Mouse (Mus musculus) Muller cell, postnatal 12 days (primary cell): ENCODE data around the gene Nmb.

Experiments used
- DNase-seq: peaks from one replicate; pipeline ENCODE4 v3.0.0-alpha.2; 2015; ENCODE audit errors: inconsistent ontology term

The Nmb gene

DNA sequence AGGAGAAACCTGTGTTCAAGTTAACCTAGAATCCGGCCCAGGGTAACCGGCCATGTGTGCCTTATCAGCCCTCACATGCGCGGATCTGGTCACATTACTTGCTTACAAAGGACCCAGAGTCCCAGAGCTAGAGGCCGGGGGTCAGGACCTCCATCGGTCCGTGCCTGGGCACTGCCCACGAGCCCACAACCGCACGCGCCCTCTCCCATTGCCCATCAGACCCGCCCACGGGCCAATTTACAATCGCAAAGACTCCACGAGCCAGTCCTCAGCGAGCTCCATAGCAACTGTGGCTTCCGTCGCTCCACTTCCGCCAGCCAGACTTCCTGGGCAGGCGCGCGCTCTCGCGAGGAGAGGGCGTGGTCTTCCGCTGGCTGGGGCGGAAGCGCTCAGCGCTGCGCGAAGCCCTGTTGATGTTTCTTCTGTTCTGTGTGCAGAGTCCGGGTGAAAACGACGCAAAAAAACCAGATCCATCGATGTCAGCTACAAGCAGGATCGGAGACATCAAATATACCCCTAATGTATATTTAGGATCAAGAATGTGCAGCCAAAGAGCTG, 3.9 kb downstream of the Nmb start, which contains the start of gene Wdr73:
Gene Wdr73 (minus strand): TSS at position 326 of the 558 bp plus-strand sequence.
- peak; percentile 92 for DNase-seq

DNA sequence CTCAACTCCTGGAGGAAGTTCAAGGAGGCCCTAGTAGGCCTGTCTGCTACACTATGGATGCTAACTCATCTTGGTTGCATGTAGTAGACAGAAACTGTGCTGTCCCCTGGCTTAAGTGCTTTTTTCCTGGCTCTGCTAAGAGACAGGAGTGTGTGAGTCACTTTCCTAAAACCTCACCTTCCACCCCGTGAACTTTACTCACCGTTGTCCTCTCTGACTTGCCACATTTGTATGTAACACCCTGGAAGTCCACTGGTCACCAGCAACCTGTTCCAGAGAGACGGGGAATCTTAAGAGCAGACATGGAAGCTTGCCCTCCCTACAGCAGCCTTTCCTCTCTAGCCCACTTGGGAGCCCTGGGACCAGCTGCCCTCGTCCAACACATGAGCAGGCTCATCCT, 7.2 kb downstream of the Nmb start:
- no peak for DNase-seq

DNA sequence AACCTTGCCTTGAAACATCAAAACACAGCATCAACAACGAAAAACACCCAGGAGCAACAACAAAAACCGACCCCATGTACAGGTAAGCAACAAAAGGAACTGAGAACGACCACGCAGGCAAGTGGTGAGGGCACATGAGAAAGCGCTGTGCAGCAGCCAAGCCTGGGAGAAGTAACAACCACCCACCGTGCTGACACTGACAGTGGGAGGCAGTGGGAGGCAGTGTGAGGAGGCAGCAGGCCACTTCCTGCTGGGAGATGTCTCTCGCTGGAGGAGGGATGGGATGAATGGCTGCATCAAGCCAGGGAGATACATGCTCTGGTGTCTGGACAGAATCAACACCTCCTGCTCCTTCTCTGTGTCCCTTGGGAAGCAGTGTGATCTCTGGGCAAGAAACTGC, 7.7 kb downstream of the Nmb start:
- no peak for DNase-seq

DNA sequence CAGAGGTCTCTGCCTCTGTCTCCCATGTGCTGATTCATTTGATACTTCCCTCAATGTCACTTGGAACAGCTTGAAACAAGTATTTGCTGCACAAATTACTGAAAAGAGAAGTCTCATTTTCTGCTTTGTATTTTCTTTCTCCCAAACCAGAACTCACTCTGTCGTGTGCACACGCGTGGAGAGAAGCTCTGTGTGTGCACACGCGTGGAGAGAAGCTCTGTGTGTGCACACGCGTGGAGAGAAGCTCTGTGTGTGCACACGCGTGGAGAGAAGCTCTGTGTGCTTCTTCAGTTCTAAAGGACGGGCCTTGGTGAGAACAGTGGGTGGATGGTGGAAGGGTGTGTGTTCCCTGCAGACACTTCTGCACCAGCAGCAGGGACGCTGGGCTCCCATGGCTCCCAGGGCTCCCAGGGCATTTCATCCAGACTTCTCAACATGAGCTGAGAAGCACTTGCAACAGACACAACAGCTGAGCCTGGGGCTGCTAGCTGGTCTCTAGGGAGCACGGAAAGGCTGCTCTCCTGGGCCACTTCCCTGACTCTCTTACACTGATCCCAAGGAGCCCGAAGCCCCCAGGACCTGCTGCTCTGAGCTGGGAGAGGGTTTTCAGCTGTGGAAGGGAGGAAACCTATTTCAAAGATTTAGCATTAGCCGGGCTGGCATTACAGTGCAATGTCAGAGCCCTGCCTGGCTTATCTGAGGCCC, 9.9 kb downstream of the Nmb start:
- DNase-seq: no peak

DNA sequence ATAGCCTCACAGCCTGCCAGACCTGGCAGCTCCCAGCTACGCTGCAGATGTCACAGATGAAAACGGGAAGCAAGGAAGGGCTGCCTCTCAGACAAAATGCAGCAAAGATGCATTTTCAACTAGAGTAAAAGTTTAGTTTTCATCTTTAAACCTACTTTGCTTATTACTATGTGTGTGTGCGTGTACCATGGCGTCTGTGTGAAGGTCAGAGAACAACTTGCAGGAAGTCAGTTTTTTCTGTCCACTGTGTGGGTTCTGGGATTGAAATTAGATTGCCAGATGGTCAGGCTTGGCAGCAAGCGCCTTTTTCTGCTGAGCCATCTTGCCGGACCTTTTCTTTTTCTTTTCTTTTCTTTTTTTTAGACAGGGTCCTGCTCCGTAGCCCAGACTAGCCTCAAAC, 10.7 kb downstream of the Nmb start:
- no peak for DNase-seq

DNA sequence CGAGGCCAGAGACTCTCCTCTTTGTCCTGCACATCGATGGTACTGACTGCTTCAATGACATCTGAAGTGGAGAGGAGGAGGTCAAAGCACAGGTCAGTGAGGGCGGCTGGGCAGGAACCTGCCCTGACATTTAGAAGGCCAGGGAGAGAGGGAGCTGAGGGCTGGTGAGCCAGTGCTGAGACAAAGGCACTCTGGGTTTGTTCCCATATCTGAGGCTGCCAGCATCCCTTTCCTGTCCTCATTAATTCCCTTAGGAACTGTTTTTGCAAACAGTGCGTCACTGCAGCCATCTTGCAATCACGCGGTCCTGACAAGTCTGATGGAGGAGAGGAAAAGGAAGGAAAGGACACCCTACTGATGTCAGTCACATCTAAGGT, 11.1 kb downstream of the Nmb start:
- no peak for DNase-seq

DNA sequence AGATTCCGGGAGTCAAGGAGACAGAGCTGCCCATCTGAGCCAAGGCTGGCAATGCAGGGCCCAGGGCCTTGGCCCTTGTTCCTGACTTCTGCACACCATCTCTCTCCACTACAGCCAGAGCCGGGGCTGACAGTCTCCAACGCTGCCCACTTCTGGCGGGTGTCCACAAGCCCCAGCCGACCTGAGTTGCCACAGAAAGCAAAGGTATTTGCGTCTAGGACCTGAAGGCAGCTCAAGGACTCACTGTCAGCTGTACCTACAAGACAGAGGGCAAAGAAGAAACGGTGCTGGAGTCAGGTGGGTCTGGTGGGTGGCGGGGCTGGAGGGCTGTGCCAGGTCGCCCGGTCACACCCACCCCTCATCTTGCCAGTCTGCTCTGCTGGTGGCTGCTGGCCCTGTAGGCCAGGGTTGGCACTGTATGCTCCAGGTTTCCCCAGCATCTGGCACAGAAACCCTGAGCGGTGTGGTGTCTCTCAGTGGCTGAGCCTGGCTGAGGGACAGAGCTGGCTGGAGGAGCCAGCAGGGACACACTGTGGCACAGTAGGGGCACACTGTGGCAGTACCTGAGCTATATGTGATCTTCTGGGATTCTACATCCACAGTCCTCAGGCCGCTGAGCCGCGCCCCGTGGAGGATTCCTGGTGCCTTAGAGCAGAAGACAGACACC, 11.7 kb downstream of the Nmb start:
- no peak for DNase-seq

DNA sequence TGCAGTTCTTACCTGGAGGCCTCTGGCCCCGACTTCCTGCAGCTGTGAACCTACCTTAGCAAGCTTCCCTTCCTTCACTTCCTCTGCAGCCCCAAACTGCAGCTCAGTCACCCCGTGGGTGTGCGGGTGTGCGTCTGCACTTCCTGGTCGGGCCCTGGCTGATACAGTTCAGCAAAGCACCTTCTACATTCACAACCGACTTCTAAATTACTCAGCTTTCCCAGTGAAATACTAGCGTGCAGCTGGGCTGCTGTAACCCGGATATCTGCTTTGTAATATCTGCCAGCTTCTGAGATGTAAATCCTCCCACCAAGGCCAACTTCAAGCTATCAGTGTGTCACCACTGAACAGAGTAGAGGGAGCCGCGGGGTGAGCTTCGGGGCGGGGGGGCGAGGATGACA, 15.0 kb downstream of the Nmb start:
- DNase-seq: no peak

DNA sequence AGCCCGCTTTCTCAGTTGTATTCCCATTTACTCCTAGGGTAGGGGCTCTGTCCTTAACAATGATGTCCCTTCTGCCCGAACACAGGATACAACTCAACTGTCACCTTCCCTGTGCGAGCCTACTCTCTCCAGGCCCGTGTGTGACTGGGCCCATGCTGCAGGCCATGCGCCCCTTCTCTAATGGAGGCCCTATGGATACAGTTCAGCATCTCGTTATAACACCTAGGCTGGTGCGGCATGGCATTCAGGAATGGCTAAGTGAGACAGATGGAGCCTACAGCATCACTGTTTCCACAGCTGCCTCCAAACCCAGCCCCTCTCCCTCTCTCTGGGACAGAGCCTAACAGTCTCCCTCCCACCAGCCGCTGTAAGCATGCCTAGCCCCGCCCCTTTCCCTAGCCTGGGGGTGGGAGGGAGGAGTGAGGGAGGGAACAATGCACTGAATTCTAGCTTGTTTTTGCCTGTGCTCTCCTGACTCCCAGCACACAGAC, 15.8 kb downstream of the Nmb start:
- DNase-seq: peak; percentile 83

DNA sequence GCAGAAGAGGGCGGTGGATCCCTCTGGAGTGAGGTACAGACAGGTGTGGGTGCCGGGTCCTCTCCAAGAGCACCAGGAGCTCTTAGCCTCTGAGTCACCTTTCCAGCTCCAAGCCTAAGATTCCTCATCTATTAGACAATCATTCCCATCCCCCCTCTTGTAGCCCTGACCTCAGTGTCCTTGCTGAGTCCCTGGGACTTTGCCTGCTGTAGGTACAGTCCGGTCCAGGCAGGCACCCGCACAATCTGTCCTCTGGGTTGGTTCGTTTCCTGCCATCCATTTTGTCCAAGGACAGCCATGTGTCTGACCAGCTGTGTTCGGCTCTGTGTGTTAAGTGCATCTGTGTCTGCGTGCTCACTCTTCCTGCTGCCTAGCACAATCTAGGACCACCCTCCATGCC, 16.3 kb downstream of the Nmb start:
- DNase-seq: no peak

DNA sequence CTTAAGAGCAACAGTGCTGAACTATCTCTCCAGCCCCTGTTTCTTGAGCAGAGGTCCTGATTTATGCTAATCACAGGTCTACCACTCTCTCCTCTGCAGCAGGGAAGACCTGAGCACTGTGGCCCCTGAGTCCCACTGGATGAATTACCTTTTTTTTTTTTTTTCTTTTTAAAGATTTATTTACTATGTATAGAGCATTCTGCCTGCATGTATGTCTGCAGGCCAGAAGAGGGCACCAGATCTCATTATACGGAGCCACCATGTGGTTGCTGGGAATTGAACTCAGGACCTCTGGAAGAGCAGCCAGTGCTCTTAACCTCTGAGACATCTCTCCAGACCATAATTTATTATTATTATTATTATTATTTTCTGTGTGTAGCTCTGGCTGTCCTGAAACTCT, 19.2 kb downstream of the Nmb start:
- DNase-seq: no peak

DNA sequence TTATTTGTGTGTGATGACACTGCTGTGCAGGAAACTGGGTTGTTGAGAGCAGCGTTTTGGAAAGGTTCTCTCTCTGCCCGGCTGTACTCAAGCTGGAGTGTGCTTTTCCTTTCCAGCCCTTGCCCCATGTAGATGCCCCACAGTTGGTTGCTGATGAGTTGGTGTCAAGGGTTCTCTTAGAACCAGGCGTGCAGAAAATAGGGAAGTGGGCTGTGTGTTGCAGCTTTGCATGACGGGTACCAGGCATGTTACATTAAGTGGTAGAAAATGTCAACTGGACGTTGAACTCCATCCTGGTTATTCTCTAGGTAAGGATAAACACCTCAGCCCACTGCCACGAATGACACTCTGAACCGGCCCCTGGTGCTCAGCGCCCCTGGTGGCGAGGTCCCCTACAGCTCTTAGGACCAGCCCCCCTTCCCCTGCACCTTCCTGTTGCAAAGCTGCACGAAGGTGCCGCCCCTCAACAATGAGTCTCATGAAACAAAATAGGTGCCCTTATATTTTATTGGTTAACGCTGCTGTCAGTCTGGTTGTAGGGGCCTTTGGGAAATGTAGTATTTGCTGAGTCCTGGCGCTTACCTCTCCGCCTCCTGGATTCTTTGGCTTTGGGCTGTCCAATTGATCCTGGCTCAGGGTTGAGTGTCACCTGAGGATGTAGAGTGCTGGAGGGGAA, 21.9 kb downstream of the Nmb start:
- peak; percentile 69 for DNase-seq

DNA sequence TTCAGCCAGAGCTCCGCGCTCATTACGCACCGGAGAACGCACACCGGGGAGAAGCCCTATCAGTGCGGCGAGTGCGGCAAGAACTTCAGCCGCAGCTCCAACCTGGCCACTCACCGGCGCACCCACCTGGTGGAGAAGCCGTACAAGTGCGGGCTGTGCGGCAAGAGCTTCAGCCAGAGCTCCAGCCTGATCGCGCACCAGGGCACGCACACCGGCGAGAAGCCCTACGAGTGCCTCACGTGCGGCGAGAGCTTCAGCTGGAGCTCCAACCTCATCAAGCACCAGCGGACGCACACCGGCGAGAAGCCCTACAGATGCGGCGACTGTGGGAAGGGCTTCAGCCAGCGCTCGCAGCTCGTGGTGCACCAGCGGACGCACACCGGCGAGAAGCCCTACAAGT, 29.1 kb downstream of the Nmb start:
- no peak for DNase-seq

DNA sequence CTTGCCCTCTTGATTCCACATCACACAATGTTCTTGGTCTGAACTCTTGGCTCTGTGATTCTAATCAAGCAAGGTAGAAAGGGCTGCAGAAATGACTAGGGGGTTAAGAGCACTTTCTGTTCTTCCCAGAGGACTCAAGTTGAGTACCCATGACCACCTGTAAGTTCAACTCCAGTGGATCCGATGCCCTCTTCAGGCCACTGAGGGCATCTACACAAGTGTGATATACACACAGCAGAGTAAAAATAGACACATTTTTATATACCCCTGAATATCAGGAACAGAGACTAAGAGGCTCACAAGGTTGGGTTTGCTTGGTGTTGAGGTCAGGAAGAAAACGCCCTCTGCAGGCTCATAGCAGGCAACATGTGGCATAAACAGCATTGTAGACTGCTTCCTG, 31.2 kb downstream of the Nmb start:
- no peak for DNase-seq

DNA sequence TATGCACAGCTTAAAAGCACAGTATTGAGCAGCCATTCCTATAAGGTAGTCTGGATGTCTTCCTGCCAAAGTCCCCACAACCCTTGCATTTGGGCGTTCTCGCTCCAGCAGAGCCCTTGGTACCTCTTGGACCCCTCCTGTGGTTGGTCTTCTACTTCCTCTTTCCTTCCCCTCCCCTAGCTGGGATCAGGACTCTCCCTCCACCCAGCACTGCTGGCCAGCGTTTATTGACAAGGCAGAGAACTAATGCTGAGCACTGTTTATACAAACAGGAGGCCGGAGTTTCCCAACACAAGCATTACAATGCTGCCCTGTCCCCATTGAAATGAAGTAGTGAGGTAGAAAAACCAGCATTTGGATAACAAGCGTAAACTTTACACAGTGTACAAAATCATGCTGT, 31.8 kb downstream of the Nmb start:
- no peak for DNase-seq

DNA sequence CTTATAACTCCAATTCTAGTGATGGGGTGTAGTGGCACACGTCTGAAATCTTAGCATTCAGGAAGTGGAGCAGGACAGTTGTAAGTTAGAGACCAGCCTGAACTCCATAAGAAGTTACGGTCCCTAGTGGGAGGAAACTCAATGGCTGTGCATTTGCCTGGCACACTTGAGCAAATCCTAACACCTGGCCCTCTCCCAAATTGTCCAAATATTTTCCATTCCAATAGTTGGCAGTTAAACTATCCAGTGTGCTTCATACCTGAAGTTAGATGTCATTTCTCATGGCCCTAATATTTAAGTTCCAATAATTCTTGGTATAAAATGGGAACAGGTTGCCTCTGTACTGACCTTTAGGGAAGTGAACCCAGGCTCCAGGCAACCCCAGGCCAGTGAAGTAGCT, 36.2 kb downstream of the Nmb start:
- no peak for DNase-seq

DNA sequence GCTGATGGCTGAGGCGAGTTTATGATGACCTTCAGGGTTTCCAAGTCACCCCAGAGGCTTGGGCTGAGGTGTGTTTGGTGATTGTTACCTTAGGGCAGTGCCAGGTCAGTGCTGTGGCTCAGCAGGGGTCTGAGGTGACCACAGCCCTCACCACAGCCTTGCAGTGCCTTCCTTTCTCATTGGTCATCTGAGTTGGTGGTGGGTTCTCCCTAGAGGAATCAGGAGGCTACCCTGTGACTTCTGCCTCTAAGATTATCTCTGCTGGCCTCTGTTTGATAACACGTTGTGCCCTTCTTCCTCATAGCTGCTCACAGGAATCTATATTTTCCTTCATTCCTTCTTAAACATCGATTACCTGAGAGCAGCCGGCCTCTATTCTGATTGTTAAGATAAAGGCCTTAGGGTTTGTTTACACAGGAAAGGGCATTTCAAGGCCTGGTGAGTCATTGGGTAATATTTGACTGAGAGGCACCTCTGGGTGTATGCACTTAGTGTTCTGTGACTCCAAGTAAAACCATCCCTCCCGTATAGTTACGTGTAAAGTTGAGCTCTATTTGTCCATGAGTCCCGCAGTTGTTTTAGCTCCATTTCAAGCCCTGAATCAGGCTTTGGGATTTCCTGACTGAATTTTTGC, 38.2 kb downstream of the Nmb start:
- DNase-seq: no peak

DNA sequence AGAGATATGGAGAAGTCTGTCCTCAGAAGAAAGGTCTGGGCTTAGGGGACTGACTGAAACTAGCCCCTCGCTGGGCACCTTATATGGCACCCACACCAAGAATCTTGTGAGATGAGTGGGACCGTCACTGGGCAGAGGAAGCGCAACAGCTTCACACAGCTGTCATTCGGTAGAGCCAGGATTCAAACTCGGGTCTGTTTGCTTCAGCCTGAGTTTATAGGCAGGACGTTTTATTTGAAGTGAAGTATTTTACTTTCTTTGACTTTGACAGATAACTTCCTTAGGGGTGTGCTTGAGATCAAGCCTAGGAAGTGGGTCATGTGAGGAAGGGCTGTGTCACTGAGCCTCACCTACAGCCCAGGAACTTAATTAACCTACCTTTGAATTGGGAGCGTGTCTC, 39.4 kb downstream of the Nmb start:
- no peak for DNase-seq

DNA sequence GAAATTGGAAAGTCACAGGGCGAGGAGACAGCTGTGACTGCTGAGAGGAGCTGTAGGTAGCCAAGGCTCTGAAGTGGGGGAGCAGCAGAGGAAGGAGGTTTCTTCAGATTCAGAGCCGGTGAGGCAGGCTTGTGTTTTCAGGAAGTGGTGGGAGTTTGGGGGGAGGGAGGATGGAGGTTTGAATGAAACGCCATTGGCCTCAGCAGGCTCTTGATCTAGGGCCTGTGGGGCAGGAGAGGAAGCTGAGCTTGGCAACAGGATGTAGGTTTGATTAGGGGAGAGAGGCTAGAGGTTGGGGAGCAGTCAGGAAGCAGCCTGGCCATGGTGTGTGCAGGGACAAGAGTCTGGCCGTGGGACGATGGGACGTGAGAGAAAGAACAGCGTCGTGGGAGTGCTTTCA, 40.0 kb downstream of the Nmb start:
- no peak for DNase-seq

DNA sequence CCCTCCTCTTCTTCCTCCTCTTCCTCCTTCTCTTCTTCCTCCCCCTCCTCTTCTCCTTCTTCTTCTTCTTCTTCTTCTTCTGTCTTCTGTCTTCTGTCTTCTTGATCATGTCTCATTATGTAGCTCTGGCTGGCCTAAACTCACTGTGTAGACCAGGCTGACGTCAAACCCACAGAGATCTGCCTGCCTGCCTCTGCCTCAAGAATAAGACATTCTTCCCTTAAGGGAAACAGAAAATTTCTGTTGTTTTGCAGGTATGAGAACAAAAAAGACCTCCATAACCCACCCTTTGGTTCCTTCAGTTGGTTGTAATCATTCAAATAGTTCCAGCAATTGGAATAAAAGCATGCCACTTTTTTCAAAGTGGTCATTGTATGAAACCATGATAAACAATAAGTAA, 40.7 kb downstream of the Nmb start:
- no peak for DNase-seq

DNA sequence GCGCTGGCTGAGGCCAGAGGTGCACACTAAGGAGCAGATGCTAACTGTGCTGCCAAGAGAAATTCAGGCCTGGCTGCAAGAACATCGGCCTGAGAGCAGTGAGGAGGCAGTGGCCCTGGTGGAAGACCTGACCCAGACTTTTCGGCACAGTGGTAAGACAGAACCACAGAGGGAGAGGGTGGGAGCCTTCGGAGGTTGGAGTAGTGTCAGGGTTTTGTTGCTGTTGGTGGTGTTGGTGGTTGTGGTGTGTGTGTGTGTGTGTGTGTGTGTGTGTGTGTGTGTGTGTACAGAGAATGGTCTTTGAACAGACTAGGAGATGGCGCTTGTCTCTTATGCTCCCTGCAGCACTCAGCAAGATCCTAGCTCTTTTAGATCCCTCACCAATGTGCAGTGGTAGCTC, 41.4 kb downstream of the Nmb start:
- no peak for DNase-seq

DNA sequence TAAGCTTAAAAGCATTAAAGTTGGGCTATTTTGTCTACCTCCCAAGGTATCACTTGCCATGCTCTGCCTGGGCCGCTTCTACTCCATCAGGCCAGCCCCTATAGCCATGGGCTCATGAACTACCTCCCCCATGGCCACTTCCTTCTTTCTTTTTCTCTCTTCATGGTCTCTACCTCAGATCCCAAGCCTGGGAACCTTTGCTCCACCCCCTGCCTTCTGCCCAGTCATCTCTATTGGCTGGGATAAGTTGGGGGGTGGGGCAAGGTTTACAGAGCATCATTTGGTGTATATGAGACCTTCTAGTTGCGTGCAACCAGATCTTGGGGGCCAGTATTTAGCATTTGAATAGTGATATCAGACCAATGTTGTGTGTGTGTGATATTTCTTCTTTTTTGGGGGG, 42.4 kb downstream of the Nmb start:
- DNase-seq: no peak
